13 mouse cellular contexts compared by ENCODE assay signal in genomic region chr2:25477967-25478675, GRCm38 (mm10). TPM values are rescaled to one million over a fixed set of nuclear protein-coding genes. Genes with fewer than 3 reads are reported as not detected.
DNase-seq lines count a peak whose midpoint lies in the region; ATAC-seq and TF ChIP-seq lines count a peak whose summit lies in the region.
"Had no signal": no experiment of that assay in that cellular context is flagged by ENCODE, and none has a peak within 500 bp of the region (broad histone marks: within the 10 kb centered on the region; RNA-seq: fewer than 3 reads in every experiment).

No protein-coding gene starts in this region.

- H3K4me2 ChIP-seq in forebrain, embryonic 16.5 days (ENCODE audit: low read length): no peak overlapping the region
- H3K4me2 ChIP-seq: limb, embryonic 15.5 days; neural tube, embryonic 13.5 days had no signal

- peak; percentile 29; the same call in 1 of the 2 replicates for TF ChIP-seq POLR2A in cerebellum, adult 2 months (IDR thresholded peaks at IDR 0.05; ENCODE audit: borderline replicate concordance, insufficient read depth, low read length)

- H3K27me3 ChIP-seq in cerebellum, adult 2 months (ENCODE audit: control insufficient read depth, insufficient read depth, low read length): no peaks in the 10 kb centered on the region
- H3K27me3 ChIP-seq in forebrain, embryonic 16.5 days (replicated peaks; ENCODE audit: control insufficient read depth, insufficient read depth, low read length): no peaks in the 10 kb centered on the region
- H3K27me3 ChIP-seq: limb, embryonic 15.5 days; neural tube, embryonic 13.5 days had no signal

- peak; percentile 83 for DNase-seq in adrenal gland, adult 2 months
- no peak for DNase-seq in adrenal gland, adult 18-20 months (ENCODE audit: low spot score in 2 of 2)
- peak; percentile 52 to 55 for DNase-seq in layer of hippocampus, adult 2 months (ENCODE audit: low spot score in 2 of 2)
- DNase-seq in layer of hippocampus, adult 9-10 months (ENCODE audit: low spot score): no peak
- DNase-seq in cerebellum, adult 2 months: peak; percentile 95 to 98
- DNase-seq in heart, postnatal 36 days: peak; percentile 45 to 47
- DNase-seq in liver: no peak

- H3K36me3 ChIP-seq in forebrain, embryonic 16.5 days (ENCODE audit: control insufficient read depth, insufficient read depth): no peaks in the 10 kb centered on the region
- H3K36me3 ChIP-seq: limb, embryonic 15.5 days; neural tube, embryonic 13.5 days had no signal

- no peak overlapping the region for H3K4me3 ChIP-seq in layer of hippocampus, adult 2 months
- no peak overlapping the region for H3K4me3 ChIP-seq in cerebellum, adult 2 months (replicated peaks; ENCODE audit: insufficient read depth, low read depth, low read length)
- no peak overlapping the region for H3K4me3 ChIP-seq in forebrain, embryonic 16.5 days (replicated peaks; ENCODE audit: low read length)
- H3K4me3 ChIP-seq: limb, embryonic 15.5 days; megakaryocyte, embryonic 14.5 days; neural tube, embryonic 13.5 days had no signal

- no peaks in the 10 kb centered on the region for H3K9me3 ChIP-seq in forebrain, embryonic 16.5 days (ENCODE audit: control insufficient read depth, low read length)
- H3K9me3 ChIP-seq: limb, embryonic 15.5 days; neural tube, embryonic 13.5 days had no signal

- 8% methylated on average over 3 of the region's 3 CpGs for WGBS in cerebellum, adult 2 months
- WGBS in forebrain, embryonic 16.5 days: 88% methylated on average over 3 of the region's 3 CpGs

- H3K27ac ChIP-seq in layer of hippocampus, adult 2 months: peak overlapping the region; percentile 83
- peak overlapping the region; percentile 98 for H3K27ac ChIP-seq in cerebellum, adult 2 months (ENCODE audit: insufficient read depth, low read length)
- no peak overlapping the region for H3K27ac ChIP-seq in forebrain, embryonic 16.5 days (ENCODE audit: low read length)
- H3K27ac ChIP-seq: limb, embryonic 15.5 days; neural tube, embryonic 13.5 days had no signal

- H3K9ac ChIP-seq in forebrain, embryonic 16.5 days (replicated peaks; ENCODE audit: low read depth, low read length): no peak overlapping the region
- H3K9ac ChIP-seq: limb, embryonic 15.5 days; neural tube, embryonic 13.5 days had no signal

- intact Hi-C loops in heart, postnatal 36 days (cut with DNase I): no loop called here

- H3K4me1 ChIP-seq in cerebellum, adult 2 months (ENCODE audit: control insufficient read depth, insufficient read depth, low read length): peaks cover 59% of the 10 kb centered on the region
- H3K4me1 ChIP-seq in forebrain, embryonic 16.5 days (replicated peaks; ENCODE audit: control insufficient read depth, insufficient read depth, low read length): no peaks in the 10 kb centered on the region
- H3K4me1 ChIP-seq: limb, embryonic 15.5 days; neural tube, embryonic 13.5 days had no signal

- TF ChIP-seq CTCF in layer of hippocampus, adult 2 months (conservative IDR thresholded peaks at IDR 0.05): no peak
- TF ChIP-seq CTCF in cerebellum, adult 2 months (IDR thresholded peaks at IDR 0.05; ENCODE audit: borderline replicate concordance, insufficient read depth, low read depth, low read length): 0 out of 2 replicates have a peak, but pooled peaks have one; percentile 13

- no peak for ATAC-seq in forebrain, embryonic 16.5 days

RNA-seq across cellular contexts. Expression of gene Ptgds, which starts 8.3 kb away (rescaled TPM):
- total RNA-seq in adrenal gland, adult 2 months (2021): 1 to 10 TPM; 2.5 to 2.7 TPM
- polyA plus RNA-seq in adrenal gland, adult 2 months (2012; rRNA removed): 4.9 and 5.6 TPM in 2 replicates
- 1 to 10 TPM; 1.1 to 3.1 TPM for total RNA-seq in adrenal gland, adult 18-20 months (2021)
- total RNA-seq in layer of hippocampus, adult 2 months (2021): 100 to 1,000 TPM; 541 to 735 TPM
- 2,130 and 2,485 TPM in 2 replicates for polyA plus RNA-seq in cerebellum, adult 2 months (2012; rRNA removed)
- total RNA-seq in heart, postnatal 36 days (2021): 100 to 1,000 TPM; 189 to 202 TPM
- polyA plus RNA-seq in forebrain, embryonic 16.5 days (2015; fragmentation: Nextera tagmentation; extraction: Ambion mirVana): 212 and 217 TPM in 2 replicates
- total RNA-seq: common myeloid progenitor, adult 5-6 weeks had no signal

RNA-seq across cellular contexts. Expression of gene Lcn12, which starts 15.6 kb away (rescaled TPM):
- total RNA-seq in adrenal gland, adult 2 months (2021): not detected
- polyA plus RNA-seq in adrenal gland, adult 2 months (2012; rRNA removed): not detected in 2 replicates
- total RNA-seq in adrenal gland, adult 18-20 months (2021): not detected
- not detected for total RNA-seq in layer of hippocampus, adult 2 months (2021)
- polyA plus RNA-seq in cerebellum, adult 2 months (2012; rRNA removed): not detected in 2 replicates
- total RNA-seq in heart, postnatal 36 days (2021): not detected
- not detected in 2 replicates for polyA plus RNA-seq in forebrain, embryonic 16.5 days (2015; fragmentation: Nextera tagmentation; extraction: Ambion mirVana)
- total RNA-seq: common myeloid progenitor, adult 5-6 weeks had no signal
- polyA plus RNA-seq: limb, embryonic 15.5 days; neural tube, embryonic 13.5 days; stomach, embryonic 14.5 days had no signal

RNA-seq across cellular contexts. Expression of gene Paxx, which starts 17.2 kb away (rescaled TPM):
- 10 to 100 TPM; 33.3 to 35.2 TPM for total RNA-seq in adrenal gland, adult 2 months (2021)
- polyA plus RNA-seq in adrenal gland, adult 2 months (2012; rRNA removed): 85.9 and 124 TPM in 2 replicates
- 10 to 100 TPM; 38.6 to 54.5 TPM for total RNA-seq in adrenal gland, adult 18-20 months (2021)
- 10 to 100 TPM; 55.7 to 62.1 TPM for total RNA-seq in layer of hippocampus, adult 2 months (2021)
- polyA plus RNA-seq in cerebellum, adult 2 months (2012; rRNA removed): 196 and 230 TPM in 2 replicates
- 10 to 100 TPM; 23.0 to 23.4 TPM for total RNA-seq in heart, postnatal 36 days (2021)
- 89.2 and 108 TPM in 2 replicates for polyA plus RNA-seq in forebrain, embryonic 16.5 days (2015; fragmentation: Nextera tagmentation; extraction: Ambion mirVana)

RNA-seq across cellular contexts. Expression of gene Clic3, which starts 21.5 kb away (rescaled TPM):
- under 1 TPM in 1 of 2 experiments, not detected in 1; 0.66 TPM for total RNA-seq in adrenal gland, adult 2 months (2021)
- 1.6 and 3.4 TPM in 2 replicates for polyA plus RNA-seq in adrenal gland, adult 2 months (2012; rRNA removed)
- total RNA-seq in adrenal gland, adult 18-20 months (2021): 1 to 10 TPM in 1 of 2 experiments, under 1 TPM in 1; 0.53 to 1.1 TPM
- under 1 TPM in 1 of 2 experiments, not detected in 1; 0.49 TPM for total RNA-seq in layer of hippocampus, adult 2 months (2021)
- polyA plus RNA-seq in cerebellum, adult 2 months (2012; rRNA removed): 0.84 and 2.8 TPM in 2 replicates
- 1 to 10 TPM; 1.2 to 1.6 TPM for total RNA-seq in heart, postnatal 36 days (2021)
- polyA plus RNA-seq in forebrain, embryonic 16.5 days (2015; fragmentation: Nextera tagmentation; extraction: Ambion mirVana): 2.4 and 4.6 TPM in 2 replicates
- total RNA-seq: common myeloid progenitor, adult 5-6 weeks had no signal

RNA-seq across cellular contexts. Expression of gene Fbxw5, which starts 22.4 kb away (rescaled TPM):
- total RNA-seq in adrenal gland, adult 2 months (2021): 10 to 100 TPM; 83.9 to 89.5 TPM
- polyA plus RNA-seq in adrenal gland, adult 2 months (2012; rRNA removed): 34.4 and 64.3 TPM in 2 replicates
- 10 to 100 TPM; 92.1 to 94.5 TPM for total RNA-seq in adrenal gland, adult 18-20 months (2021)
- total RNA-seq in layer of hippocampus, adult 2 months (2021): 100 to 1,000 TPM; 109 to 120 TPM
- 54.7 and 59.4 TPM in 2 replicates for polyA plus RNA-seq in cerebellum, adult 2 months (2012; rRNA removed)
- total RNA-seq in heart, postnatal 36 days (2021): 10 to 100 TPM; 82.7 to 92.8 TPM
- 133 and 156 TPM in 2 replicates for polyA plus RNA-seq in forebrain, embryonic 16.5 days (2015; fragmentation: Nextera tagmentation; extraction: Ambion mirVana)

Comparison
In these comparisons a context has a peak if more than half of its experiments do, and no peak if none do; other contexts are left out.
1. DNase-seq: peak in adrenal gland, adult 2 months (single experiment), layer of hippocampus, adult 2 months (2 of 2), cerebellum, adult 2 months (2 of 2) and heart, postnatal 36 days (2 of 2); none in adrenal gland, adult 18-20 months (0 of 2), layer of hippocampus, adult 9-10 months (single experiment) and liver (single experiment).
2. RNA of gene Ptgds, which starts 8.3 kb away (total RNA-seq): 541 to 735 TPM in layer of hippocampus, adult 2 months and 189 to 202 TPM in heart, postnatal 36 days; 1.1 to 3.1 TPM in adrenal gland, adult 18-20 months and 2.5 to 2.7 TPM in adrenal gland, adult 2 months; every median in the first group is over 10 times any median in the second.